Mouse (Mus musculus): ENCODE results near the gene Prok2.

Prok2 gene

DNA sequence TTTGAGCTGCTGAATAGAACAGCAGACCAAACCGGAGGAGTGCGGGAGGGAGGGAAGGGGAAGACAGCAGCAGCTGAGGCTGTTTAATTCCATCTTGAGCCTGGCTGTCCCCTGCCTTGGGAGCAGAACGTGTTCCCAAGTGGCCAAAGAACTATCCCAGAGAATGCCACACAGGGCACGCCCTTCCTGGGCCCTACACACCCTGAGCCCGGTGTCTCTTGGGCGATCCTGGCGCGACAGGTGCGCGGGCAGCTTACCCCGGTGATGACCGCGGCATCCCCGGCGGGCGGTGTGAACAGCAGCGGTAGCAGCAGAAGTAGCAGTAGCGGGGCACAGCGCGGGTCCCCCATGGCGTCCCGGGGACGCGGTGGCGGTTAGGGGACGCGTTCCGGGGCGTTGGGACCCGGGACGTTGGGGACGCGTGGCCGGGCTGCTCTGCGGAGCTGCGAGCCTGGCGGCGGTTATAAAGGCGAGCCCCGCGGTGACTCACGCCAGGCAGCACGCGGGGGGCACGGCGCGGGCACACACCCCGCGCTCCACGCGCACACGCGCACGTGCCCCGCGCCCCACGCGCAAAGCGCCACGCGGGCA, at the start of gene Prok2:
Gene Prok2 (minus strand): TSS at position 422 of the 591 bp plus-strand sequence.
- peak; percentile 42 for DNase-seq (ENCODE audit: extremely low spot score)

DNA sequence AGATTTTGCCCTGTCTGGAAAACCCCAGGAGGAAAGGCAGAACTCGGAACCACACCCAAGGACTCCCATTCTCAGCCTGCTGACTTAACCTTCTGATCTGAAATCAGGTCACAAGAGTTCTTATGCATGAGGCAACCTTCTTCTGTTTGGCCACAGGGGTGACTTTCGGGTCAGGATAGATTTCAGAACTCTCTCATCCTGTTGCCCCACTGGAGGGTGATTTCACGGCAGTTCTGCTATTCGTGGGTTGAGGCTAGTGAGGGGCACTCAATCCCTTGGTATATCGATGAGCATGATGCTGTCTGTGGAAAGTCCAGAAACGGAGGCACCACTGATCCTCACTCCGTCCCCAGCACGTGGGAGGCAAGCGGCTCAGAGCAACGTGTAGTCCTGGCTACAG, 48.5 kb upstream of the Prok2 start:
- no peak for DNase-seq (ENCODE audit: extremely low spot score)

DNA sequence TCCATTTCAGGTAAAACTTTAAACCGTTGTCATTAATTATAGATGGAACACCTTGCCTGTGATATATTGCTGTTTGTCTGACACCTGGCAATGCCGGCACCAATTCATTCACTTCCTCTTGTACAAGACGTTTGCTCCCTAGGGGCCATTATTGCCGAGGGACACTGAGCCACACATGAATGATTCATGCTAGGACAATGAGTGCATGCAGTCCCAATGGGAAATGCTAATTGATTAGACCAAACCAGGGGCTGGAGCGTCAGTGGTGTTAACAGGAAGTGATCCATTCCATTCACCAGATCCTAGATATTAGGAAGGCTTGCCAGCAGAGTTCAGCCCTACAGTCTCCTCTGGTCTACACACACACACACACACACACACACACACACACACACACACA, 42.3 kb upstream of the Prok2 start:
- DNase-seq (ENCODE audit: extremely low spot score), result no peak

DNA sequence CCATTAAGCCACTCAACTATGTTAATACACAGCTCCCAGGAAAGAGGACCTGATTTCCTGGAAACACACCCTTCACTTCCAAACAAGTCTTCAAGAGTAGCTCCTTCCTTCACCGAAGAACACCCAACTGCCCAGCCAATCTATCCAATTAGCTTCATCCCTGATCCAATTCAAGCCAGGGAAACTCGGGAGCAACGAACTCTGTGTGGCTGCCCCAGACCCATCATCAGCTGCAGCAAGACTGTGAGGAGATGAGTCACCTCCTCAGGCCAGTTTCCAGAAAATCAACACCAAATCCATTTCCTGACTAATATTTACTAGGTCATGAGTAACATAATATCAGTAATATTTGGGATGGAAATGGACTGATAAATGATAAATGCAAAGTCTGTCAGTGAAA, 38.7 kb upstream of the Prok2 start:
- DNase-seq (ENCODE audit: extremely low spot score), result no peak

DNA sequence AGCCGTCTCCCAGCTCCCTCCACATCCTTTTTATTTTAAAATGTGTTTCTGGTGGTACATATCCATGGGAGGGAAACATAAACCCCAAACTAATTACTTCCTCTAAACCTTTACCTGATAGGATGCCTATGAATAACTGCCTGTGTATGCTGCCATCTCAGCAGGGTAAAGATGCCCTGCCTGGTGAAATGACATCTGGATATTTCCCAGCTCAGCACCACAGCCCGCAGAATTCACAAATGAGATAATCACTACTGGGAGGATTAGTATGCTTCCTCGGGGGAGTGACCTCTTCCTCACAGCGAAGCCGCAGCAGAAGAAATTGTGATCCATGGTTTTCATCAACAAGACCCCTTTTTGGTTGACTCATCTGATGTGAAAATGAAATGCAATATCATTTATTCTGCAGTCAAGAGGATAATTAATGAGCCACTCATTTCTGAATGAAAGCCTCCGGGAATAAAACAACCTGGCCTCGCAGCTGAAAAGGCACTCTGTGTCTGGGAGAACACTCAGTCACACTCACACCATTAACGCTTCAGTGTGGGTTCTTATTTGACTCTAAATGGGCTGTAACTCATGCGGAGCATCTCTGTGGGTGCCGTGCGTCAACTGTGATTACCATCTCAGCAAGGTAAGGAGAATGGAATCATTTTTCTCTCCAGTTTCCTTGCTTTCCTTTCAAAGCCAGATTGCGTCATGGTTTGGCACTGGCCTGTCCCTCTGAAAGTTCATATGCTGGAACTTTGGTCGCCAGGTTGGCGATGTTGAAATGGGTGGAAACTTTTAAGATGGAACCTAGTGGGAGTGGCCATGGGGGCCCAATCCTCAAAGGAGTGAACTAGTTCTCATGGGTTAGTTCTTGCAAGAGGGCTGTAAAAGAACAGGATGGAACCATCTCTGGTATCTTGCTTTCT, 36.1 kb upstream of the Prok2 start:
- DNase-seq (ENCODE audit: extremely low spot score), result no peak

DNA sequence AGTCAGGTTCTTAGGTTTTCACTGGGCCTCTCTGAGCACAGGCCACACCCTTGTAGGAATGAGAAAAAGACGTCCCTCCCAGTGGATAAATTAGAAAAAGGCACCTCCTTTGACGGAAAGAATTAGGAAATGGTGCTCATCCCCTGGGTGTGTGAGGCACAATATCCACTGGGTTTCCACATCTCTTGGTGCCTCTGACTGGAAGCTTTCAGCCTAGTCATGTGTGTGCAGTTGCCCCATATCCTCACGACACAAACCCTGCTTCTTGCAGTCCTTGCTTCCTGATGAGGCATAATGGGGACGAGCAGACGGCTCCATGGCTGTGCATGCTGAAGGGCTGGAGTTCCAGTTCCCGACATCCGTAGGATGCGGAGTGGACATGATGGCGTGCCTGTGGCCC, 29.9 kb upstream of the Prok2 start:
- DNase-seq (ENCODE audit: extremely low spot score), result no peak

DNA sequence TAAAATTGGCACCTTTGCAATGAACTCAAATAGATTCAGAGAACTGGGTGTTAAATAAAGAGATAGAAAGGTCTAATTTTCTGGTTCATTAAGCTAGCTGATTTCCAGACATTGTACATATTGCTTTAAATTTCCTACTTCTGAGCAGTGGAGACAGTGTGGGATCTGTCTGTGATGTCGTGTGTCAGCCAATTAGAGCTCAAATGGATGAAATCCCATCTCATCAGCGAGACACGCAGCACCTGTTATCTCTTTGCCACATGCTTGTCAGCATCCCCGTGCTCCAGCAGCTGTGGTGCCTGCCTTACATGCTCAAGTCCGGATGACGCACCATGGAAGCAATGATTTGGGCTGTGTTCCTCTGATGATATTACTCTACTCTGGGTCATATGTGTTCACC, 25.1 kb upstream of the Prok2 start:
- no peak for DNase-seq (ENCODE audit: extremely low spot score)

DNA sequence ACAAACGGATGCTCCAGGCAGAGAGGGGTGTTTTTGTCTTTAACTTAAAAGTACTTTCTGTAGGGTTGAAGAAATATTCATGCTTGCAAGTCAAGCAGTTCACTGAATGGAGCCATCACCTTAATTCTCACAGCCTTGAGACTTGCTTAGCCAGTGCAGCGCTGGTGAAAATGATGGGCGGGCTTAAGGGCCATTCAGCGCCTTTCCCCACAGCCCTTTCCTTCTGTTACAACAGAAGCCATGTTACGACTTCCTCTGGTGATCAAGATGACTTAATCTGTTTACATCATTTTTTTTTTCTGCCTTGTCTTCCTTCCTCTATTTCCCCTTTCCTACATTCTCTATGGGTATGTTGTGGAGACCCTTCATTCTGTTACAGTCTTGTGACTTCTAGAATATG, 20.1 kb upstream of the Prok2 start:
- no peak for DNase-seq (ENCODE audit: extremely low spot score)

DNA sequence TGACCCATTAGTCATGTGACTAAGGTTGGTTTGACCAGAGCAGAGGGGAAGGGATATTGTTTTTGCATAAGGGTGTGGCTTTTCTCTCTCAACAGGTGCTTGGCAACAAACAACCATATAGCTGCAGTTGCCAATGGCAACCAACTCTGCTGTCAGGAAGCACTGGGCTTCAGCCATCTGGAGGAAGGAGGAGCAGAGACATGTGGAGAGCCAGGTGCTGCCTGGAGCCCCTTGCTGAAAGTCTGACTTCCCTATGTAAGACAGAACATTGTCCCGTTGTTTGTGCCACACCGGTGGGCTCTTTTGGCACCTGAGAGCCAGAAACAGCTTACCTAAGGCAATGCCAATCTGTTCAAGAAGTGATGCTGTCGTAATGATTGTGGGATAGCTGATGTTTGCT, 16.7 kb upstream of the Prok2 start:
- no peak for DNase-seq (ENCODE audit: extremely low spot score)

DNA sequence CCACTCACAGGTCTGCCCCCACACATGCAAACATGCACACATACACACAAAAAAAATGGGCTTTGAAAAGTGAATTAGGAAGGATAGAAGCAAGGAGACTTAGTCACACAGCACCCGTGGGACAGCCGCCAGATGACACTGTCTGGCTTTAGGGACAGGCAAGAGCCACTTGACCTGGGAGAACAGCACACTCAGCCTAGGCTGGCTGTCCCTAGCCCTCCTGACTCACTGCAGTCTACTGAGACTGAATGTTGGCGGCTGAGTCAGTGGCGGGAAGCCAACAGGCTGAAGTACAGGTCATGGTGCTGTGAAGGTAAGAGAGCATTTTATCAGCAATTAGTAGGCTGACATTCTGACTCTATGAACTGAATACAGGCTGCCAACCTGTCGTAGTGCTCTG, 8.5 kb upstream of the Prok2 start:
- no peak for DNase-seq (ENCODE audit: extremely low spot score)

DNA sequence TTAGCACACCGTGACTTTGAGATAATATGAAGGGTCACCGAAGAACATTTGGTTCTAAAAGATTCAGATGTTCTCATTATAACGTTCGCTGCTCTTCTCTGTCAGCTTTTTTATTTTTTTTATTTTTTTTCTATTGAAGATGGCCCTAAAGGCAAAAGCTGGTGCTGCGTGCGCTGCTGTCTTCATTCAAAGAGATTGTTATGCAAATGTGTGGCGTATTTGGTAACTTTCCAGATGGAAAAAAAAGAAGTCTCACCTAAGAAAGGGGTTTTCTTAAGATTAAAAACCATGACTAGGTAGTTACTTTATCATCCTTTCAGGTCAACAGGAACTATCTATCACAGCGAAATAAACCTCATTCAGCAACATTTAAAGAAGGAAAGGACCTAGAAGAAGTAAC, 6.5 kb upstream of the Prok2 start:
- DNase-seq (ENCODE audit: extremely low spot score), result no peak

DNA sequence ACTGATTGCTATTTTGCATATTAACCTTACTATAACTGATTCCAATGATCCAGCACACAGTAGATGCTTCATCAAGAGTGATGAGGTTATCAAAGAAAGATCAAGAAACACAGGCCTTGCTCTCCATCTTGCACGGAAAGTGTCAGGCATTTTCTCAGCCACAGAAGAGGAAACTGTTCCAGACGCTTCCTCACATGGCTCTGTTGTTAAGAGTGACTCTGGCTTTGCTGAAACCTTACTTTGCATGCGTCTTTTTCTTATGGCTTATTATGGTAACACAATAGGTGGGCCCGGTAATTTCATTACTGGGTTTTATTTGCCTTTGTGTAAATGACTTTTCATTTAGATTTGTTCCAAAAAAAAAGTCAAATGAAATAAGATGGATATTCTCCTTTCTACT, 5.7 kb upstream of the Prok2 start:
- DNase-seq (ENCODE audit: extremely low spot score), result no peak

DNA sequence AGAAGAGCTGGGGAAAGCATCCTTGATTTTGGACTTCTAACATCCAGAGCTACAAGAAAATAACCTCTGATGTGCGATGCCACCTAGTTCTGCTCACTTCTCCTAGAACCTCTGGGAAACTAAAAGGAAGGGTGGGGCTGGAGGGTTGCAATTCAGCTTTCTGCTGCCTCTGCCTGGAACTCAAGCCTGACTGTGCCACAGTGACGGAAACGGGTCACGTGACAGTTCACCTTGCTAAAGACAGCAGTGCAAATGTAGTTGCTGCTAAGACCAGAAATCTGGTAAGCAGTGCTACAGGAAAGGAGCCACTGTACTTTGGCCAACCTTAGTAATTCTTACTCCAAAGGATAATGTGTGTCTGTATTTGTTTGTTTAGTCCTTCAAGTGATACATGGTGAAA, 3.7 kb upstream of the Prok2 start:
- no peak for DNase-seq (ENCODE audit: extremely low spot score)

DNA sequence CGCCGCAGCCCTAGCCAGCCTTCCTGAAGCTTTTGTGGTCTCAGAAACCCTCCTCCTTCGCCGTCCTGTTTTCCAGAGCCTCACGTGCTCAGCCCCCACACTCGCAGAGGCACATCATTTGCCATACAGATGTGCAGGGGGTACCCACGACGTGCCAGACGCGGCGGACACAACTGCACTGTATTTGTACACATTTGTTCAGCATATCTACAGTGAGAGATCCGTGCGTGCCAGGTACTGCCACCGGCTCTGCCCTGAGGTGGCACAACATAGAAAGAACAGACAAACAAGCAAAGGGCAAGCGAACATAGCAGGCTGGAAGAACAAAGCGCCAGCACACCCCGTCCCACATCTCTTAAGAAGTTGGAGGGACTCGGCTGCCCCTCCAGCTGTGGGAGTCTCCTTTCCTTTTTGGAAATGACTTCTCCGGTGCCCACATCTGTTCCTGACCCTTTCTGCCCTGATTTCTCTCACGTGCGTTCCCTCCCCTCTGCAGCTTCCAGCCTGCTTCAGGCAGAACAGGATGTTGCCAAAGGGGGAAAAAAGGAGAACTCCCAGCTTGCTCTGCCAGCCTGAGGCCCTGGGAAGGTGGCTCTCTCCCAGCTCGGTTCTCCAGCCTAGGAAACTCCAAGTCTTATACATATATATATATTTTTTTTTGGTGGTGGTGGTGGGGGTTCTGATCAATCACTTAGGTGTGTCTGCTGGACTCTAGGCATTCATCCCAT, 548 bp upstream of the Prok2 start:
- DNase-seq (ENCODE audit: extremely low spot score), result peak; percentile 28

DNA sequence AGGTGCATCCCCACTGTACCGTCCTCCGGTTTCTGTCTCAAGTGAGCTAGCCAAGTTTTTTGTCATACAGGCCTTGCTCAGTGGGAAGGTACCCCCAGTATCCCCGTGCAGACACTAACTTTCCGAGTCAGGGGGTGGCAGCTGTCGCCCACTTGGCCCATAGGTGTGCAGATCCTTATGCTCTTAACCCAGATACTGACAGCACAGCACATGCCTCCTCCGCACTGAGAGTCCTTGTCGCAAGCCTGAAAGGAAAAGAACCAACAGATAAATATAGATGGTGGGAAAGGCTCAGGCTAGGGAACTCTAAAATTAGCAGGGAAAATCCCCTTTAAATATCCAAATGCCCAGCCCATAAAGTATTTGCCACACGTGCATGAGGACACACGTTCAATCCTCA, 3.8 kb downstream of the Prok2 start:
- DNase-seq (ENCODE audit: extremely low spot score), result no peak

DNA sequence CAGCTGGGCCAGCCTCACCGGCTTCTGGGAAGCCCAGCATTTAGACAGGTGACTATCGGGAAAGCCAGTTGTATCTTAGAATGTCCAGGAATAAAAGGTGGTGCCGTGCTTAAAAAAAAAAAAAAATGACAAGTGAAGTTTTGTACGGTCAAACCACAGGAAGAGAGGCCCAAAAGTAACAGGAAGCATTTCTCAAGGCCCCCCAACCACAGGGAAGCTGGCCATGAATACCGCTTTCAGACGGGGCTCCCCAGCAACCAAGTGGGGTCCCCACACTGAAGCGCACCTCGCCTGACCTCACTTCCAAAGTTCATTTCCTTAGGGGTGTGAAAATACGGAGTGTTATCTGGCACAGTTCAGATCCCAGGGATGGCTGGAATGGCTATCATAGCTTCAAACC, 5.2 kb downstream of the Prok2 start:
- no peak for DNase-seq (ENCODE audit: extremely low spot score)

DNA sequence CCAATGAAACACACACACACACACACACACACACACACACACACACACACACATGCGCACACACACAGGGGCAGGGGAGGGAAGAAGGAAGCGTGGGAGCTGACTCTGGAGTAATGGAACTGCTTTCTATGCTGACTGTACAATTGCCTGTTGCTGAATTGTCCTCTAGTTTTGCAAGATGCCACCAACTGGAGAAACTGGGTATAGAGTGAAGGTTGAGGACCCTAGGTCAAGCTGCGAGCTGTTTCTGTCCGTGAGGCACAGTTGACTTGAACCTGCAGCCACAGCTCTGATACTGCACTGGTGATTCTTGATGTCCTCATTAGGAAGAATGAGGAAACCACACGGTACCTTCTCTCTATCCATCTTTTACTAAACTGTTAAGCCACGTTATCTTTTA, 10.3 kb downstream of the Prok2 start:
- DNase-seq (ENCODE audit: extremely low spot score), result no peak

DNA sequence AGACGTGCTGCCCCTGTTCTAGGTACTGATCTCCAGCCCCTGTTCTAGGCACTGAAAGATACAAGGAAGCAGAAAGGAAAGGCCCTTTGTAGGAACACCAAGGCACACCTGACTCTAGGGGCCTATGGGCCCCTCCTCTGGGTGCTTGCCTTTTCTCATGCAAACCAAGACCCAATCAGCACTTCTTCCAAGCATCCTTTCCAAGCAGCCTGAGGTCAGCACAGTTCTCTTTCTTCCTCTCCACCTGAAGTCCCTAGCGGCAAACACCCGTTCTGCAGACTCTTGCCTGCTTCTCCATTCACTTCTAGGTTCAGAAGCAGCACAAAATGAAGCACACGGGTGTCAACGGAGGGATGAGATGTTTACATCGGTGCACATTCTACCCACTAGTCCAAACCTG, 11.0 kb downstream of the Prok2 start:
- no peak for DNase-seq (ENCODE audit: extremely low spot score)

DNA sequence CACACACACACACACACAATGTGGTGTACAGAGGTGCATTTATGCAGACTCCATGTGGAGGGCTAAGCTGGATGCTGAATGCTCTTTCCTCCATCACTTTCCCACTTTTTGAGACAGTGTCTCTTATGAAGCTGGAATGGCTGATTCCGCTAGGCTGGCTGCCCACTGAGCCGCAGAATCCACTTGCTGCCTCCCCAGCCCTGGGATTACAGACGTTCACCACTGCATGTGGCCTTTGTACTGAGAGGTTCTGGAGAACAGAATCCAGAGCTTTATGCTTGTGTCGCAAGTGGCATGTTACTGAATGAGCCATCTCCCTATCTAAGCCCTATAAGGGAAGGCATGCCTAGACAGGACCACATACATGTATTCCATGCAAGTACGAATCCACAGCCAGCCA, 12.9 kb downstream of the Prok2 start:
- DNase-seq (ENCODE audit: extremely low spot score), result no peak

DNA sequence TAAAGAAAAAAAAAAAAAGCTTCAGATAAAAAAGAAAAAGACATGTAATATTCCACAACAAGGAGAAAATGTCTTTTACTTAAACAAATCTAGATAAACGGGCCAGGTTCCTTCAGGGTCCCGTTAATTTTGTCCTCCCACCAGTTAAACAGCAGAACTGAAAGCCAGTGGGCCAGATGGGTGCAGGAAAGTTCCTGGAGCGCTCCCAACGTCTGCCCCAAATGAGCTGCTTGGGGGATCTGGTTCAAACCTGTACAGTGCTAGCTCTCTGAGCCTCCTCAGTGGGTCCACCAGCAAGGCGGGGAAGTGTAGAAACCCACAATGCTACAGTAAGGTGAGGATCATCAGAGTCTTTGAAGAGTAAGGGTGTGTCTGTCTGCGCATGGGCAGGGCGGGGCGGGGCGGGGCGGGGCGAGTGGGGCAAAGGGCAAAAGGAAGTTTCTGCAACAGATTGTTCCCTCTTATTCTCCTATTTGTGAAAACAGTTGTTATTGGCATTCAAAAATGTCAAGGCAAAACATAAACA, 14.6 kb downstream of the Prok2 start:
- no peak for DNase-seq (ENCODE audit: extremely low spot score)

DNA sequence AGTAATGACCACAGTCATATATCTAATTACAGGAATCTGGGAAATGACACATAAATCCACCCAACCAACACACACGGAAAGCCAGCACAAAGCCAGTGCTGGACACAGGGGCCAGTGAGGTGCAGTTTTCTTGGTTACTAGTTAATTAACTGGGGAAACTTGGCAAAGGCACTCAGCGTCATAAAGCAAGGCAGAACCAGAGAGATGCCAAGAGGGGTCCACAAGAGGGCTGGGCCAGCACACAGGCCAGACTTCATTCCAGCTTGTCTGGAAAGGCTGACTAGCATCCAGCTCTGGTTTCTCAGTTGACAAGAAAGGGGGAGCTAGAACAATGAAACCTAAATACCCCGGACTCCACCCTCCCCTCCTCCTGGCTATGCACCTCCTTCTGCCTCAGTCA, 25.7 kb downstream of the Prok2 start:
- no peak for DNase-seq (ENCODE audit: extremely low spot score)

Measured in embryo, embryonic 9.5 days (tissue).